Mouse (Mus musculus) heart, embryonic 16.5 days (tissue): ENCODE data around the gene Gm20388. TPM values are rescaled to one million over a fixed set of nuclear protein-coding genes. Genes with fewer than 3 reads are reported as not detected.

ENCODE experiments used
- ATAC-seq: fragments of 200-750 bp; cut with Nextera tagmentation; replicated peaks from 2 replicates; pipeline ENCODE4 v1.8.0; 2017; ENCODE audit warnings: moderate number of reproducible peaks; ENCODE audit not compliant: insufficient read depth, low FRiP score; ENCODE audit errors: extremely low read depth
- H3K27ac ChIP-seq: fragments of 300-500 bp; sonication (generic); 2 replicates; pipeline ENCODE4 v1.5.1; 2014; ENCODE audit warnings: mild to moderate bottlenecking, low read length, control low read depth, moderate library complexity
- H3K27me3 ChIP-seq: fragments of 300-500 bp; sonication (generic); 2 replicates; pipeline ENCODE4 v1.6.1; 2014; ENCODE audit warnings: low read length, mixed read lengths; ENCODE audit not compliant: control insufficient read depth, insufficient read depth
- H3K36me3 ChIP-seq: fragments of 300-500 bp; sonication (generic); 2 replicates; pipeline ENCODE4 v1.6.1; 2014; ENCODE audit not compliant: control insufficient read depth, insufficient read depth
- H3K4me1 ChIP-seq: fragments of 300-500 bp; sonication (generic); 2 replicates; pipeline ENCODE4 v1.6.1; 2014; ENCODE audit warnings: low read length, mixed read lengths; ENCODE audit not compliant: control insufficient read depth, insufficient read depth
- H3K4me2 ChIP-seq: fragments of 300-500 bp; sonication (generic); 2 replicates; pipeline ENCODE4 v1.6.1; 2014; ENCODE audit warnings: low read depth, mild to moderate bottlenecking, control low read depth, low read length
- H3K4me3 ChIP-seq: fragments of 300-500 bp; sonication (generic); 2 replicates; pipeline ENCODE4 v1.5.1; 2014; ENCODE audit warnings: mild to moderate bottlenecking, control low read depth, low read length
- H3K9ac ChIP-seq: fragments of 300-500 bp; sonication (generic); 2 replicates; pipeline ENCODE4 v1.6.1; 2014; ENCODE audit warnings: low read length, control low read depth
- H3K9me3 ChIP-seq: fragments of 300-500 bp; sonication (generic); replicated peaks from 2 replicates; pipeline ENCODE4 v1.6.1; 2016; ENCODE audit warnings: low read length; ENCODE audit not compliant: control insufficient read depth
- WGBS: fragments of 180-500 bp; shearing (Covaris S2); extraction: QIAGEN DNeasy Blood & Tissue Kit; methylation state at CpG from one replicate; pipeline ENCODE4 v1.1.7; 2014; 5-methylcytosine and 5-hydroxymethylcytosine counted together
- polyA plus RNA-seq: library from polyadenylated mRNA; unstranded; fragments of >200 nt; fragmentation: Nextera tagmentation; extraction: Ambion mirVana; gene quantifications from 2 replicates; pipeline ENCODE4 v1.2.1, GENCODE M21; 2015

Gm20388 gene
- polyA plus RNA-seq, 1 experiment from 2014 or later, result 4.5 TPM

DNA sequence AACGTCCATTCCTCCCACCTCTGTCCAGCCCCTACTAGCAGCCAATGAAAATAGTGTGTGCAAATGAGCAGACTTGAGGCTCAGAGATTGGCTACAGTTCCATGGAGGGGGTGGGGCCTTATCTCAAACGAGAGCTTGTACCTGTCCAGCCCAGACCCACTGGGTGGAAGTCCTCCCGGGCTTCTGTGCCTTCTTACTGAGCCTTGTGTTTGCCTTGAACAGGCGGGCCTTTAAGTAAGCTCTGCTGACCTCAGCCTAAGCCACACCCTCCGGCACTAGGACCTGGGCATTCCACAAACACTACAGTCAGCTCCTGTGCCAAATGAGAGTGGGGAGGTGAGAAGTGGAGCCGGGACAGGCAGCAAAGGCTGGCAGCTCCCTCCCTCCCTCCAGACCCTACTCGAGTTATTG is 2383.6 kb downstream of the Gm20388 start:
- H3K4me3 ChIP-seq, result peak overlapping the region; percentile 7; the same call in 1 of the 2 replicates
- peak overlapping the region; percentile 38; the same call in 1 of the 2 replicates for H3K9ac ChIP-seq
- peak; percentile 56 for ATAC-seq
- no peaks in the 10 kb centered on the region for H3K27me3 ChIP-seq
- peak overlapping the region; percentile 85 for H3K27ac ChIP-seq
- WGBS, result 7% methylated on average over 7 of the region's 7 CpGs
- peak overlapping the region; percentile 24; the same call in 1 of the 2 replicates for H3K4me2 ChIP-seq
- no peaks in the 10 kb centered on the region for H3K36me3 ChIP-seq
- peaks cover 88% of the 10 kb centered on the region for H3K4me1 ChIP-seq
- H3K9me3 ChIP-seq, result no peaks in the 10 kb centered on the region

DNA sequence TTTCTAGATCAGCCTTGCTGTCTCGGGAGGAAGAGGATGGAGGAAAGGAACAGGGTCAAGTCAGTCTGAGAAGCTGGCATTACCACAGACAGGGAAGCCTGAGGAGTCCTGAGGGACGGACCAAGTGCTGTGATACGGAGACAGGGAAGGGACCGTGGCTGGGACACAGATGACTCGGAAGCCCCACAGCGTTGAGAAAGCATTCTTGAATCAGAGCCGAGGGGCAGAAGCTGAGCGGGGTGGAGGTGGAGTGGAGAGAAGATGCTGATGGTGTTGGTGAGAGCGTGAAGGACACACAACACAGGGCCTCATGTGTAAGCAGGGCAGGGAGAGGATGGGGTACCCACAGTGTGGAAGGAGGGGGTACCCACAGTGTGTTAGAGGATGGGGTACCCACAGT is 2384.7 kb downstream of the Gm20388 start:
- H3K4me3 ChIP-seq, result no peak overlapping the region
- H3K9ac ChIP-seq, result peak overlapping the region; percentile 16; the same call in 1 of the 2 replicates
- peak overlapping the region; percentile 85 for H3K27ac ChIP-seq
- no peak overlapping the region for H3K4me2 ChIP-seq
- WGBS, result 39% methylated on average over 9 of the region's 9 CpGs
- peaks cover 91% of the 10 kb centered on the region for H3K4me1 ChIP-seq
- H3K9me3 ChIP-seq, result no peaks in the 10 kb centered on the region
- ATAC-seq, result no peak
- no peaks in the 10 kb centered on the region for H3K36me3 ChIP-seq
- H3K27me3 ChIP-seq, result no peaks in the 10 kb centered on the region

DNA sequence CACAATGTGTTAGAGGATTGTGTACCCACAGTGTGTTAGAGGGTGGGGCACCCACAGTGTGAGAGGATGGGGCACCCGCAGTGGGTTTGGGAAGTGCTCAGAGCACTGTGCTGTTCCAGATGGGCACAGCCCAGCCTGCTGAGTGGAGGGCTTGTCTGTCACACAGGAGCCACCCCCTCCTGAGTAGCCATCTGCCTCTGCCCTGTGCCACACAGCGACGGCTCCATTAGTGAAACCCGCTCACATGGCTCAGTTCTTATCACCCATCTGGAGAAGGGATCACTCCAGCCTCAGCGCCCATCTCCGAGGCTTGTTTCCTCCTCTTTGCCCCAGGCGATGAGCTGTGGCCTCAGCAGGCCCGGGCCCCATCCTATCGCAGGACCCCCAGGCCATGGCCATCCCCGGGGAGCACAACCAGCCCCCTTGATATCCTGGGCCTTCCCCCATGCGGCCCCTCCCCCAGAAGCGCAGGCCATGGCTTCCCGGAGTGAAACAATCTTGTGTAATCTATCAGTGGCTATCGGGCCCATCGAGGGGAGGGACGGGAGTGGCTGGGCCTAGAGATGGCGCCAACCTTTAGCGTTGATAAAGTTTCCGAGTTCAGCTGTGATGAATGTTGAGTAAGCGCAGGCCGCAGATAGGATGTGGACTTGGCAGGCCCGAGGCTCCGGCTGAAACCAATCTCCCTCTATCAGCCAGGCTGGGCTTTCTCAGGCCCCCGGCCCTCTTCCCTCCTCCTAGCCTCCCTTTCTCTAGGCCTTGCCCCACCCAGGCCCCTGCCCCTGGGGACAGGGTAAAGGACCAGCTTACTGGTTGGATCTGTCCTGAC is 2385.7 kb downstream of the Gm20388 start:
- Histone ChIP-seq H3K4me2 (peak overlapping the region; percentile 5; the same call in 1 of the 2 replicates), H3K4me1 (peaks cover 91% of the 10 kb centered on the region), H3K36me3 (no peaks in the 10 kb centered on the region), H3K27me3 (no peaks in the 10 kb centered on the region), H3K4me3 (no peak overlapping the region), H3K9me3 (no peaks in the 10 kb centered on the region), H3K9ac (peak overlapping the region; percentile 37), H3K27ac (peak overlapping the region; percentile 60)
- peak; percentile 24 for ATAC-seq
- 20% methylated on average over 24 of the region's 24 CpGs for WGBS

DNA sequence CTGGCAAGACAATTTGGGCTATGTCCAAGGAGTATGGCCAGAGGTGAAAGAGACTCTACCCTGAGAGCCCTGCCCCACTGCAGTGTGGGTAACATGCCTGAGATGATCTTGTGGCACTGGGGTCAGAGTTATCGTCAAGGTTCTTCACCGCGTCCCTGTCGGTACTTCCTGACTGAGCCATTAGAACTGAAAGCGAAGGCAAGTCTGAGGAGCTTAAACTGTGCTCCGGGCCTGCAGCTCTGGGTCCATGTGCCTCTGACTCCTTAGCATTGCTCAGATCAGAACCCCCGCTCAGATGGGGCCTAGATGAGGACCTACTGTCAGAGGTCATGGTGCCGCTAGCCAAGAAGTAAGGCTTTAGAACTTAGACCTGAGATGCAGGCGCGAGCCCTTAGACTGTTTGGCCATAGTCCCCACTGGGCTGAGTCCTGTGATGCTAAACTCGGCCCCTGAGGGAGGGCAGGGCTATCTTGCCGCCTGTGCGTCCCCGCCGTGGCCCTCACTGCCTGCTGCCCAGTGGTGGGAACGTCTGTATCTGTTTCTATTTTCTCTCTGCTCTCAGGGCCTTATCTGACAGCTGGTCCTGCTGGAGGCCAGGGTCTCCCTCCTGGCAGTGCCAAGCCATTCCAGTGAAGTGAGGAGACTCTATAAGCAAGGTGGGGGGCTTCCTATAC is 2389.1 kb downstream of the Gm20388 start:
- 29% methylated on average over 16 of the region's 16 CpGs for WGBS
- no peaks in the 10 kb centered on the region for H3K36me3 ChIP-seq
- peak; percentile 79 for ATAC-seq
- peak overlapping the region; percentile 95 for H3K27ac ChIP-seq
- no peak overlapping the region for H3K4me3 ChIP-seq
- H3K9ac ChIP-seq, result peak overlapping the region; percentile 28
- H3K4me2 ChIP-seq, result peak overlapping the region; percentile 22
- no peaks in the 10 kb centered on the region for H3K9me3 ChIP-seq
- no peaks in the 10 kb centered on the region for H3K27me3 ChIP-seq
- peaks cover 91% of the 10 kb centered on the region for H3K4me1 ChIP-seq

DNA sequence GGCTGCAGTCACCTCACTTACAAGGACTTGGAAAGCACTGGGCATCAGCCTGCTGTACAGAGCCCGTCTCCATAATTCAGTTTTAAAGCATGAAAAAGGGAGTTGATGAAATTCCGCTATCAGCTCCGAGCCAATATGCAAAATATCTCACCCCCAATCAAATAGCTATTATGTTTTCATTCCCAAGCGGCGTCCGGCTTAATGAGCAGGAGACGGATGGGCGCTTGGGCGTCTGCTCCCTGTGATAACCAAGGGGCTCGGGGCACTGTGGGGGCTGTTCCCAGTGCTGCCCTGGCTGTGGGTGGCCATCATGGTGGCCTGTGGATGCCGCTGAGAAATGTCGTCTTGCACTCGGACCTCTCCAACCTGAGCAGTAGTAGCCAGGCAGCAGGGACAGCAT is 2390.4 kb downstream of the Gm20388 start:
- 71% methylated on average over 13 of the region's 13 CpGs for WGBS

DNA sequence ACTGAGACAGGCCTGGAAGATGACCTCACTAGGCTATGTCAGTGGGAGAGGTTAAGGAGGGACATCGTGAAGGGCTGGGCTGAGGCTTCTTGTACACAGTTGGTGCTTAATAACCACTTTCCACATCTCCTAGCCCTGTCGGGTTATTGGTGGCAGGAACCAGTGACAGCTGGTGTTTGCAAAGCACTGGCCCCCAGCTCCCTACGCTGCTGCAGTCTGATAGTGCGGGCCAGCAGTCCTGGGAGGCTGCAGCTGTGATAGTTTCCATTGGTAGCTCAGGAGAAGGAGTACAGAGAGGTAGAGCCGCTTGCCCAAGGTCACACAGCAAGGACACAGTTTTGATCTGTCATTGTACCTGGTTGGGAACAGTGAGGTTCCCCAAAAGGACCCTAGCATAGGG is 2391.2 kb downstream of the Gm20388 start:
- 59% methylated on average over 5 of the region's 5 CpGs for WGBS
- H3K9me3 ChIP-seq, result no peaks in the 10 kb centered on the region
- no peaks in the 10 kb centered on the region for H3K27me3 ChIP-seq
- H3K36me3 ChIP-seq, result no peaks in the 10 kb centered on the region
- 0 out of 2 replicates have a peak overlapping the region, but pooled peaks have one; percentile 15 for H3K27ac ChIP-seq
- H3K4me3 ChIP-seq, result no peak overlapping the region
- H3K4me2 ChIP-seq, result no peak overlapping the region
- peak overlapping the region; percentile 48 for H3K9ac ChIP-seq
- no peak for ATAC-seq
- H3K4me1 ChIP-seq, result peaks cover 70% of the 10 kb centered on the region

More for the DNA sequence above, 2390.4 kb downstream of the Gm20388 start:
- Histone ChIP-seq H3K4me1 (peaks cover 78% of the 10 kb centered on the region), H3K9ac (peak overlapping the region; percentile 9; the same call in 1 of the 2 replicates), H3K4me3 (no peak overlapping the region), H3K36me3 (no peaks in the 10 kb centered on the region), H3K27me3 (no peaks in the 10 kb centered on the region), H3K27ac (peak overlapping the region; percentile 95), H3K9me3 (no peaks in the 10 kb centered on the region), H3K4me2 (no peak overlapping the region; the same call in 1 of the 2 replicates)
- no peak for ATAC-seq

DNA sequence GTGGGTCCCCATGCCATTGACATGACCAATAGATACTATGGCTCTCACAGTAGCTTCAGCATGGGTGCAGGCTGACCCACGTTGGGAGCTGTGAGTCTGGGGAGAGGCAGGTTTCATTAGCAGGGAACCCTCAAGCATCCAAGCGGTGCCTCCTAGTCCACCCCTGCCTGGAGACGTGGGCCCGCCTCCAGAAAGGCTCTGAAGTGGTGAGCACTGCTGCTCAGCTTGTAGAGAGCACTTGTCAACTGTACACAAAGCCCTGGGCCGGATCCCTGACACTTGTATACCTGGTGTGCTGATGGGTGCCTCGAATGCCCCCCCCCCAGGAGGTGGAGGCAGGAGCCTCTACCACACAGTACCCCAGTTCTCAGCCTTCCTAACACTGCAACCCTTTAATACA is 2392.8 kb downstream of the Gm20388 start:
- ATAC-seq, result no peak
- no peak overlapping the region for H3K27ac ChIP-seq
- H3K9ac ChIP-seq, result no peak overlapping the region
- H3K4me2 ChIP-seq, result no peak overlapping the region
- H3K4me1 ChIP-seq, result peaks cover 54% of the 10 kb centered on the region
- H3K27me3 ChIP-seq, result no peaks in the 10 kb centered on the region
- H3K4me3 ChIP-seq, result no peak overlapping the region
- no peaks in the 10 kb centered on the region for H3K9me3 ChIP-seq
- 32% methylated on average over 6 of the region's 6 CpGs for WGBS
- H3K36me3 ChIP-seq, result peaks cover 6% of the 10 kb centered on the region; the same call in 1 of the 2 replicates

DNA sequence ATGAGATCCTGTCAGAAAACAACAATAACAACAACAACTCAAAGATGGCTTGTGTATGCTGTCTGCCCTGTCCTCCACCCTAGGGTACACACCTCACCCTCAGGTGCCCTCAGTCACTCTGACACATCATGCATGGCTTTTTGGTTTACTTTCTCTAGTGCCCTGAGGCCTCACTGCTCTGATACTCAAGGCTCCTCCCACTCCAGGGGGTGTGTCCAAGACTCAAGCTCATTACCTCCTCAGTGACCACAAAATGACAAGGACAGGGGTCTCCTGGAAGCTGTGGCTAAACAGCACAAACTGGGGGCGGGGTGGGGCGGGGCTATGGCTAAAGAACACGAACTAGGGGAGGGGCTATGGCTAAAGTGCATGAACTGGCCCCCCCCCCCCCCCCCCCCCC is 2393.4 kb downstream of the Gm20388 start:
- Histone ChIP-seq H3K27me3 (no peaks in the 10 kb centered on the region), H3K4me3 (no peak overlapping the region), H3K9ac (no peak overlapping the region), H3K4me2 (no peak overlapping the region), H3K9me3 (no peaks in the 10 kb centered on the region), H3K27ac (no peak overlapping the region), H3K4me1 (peaks cover 52% of the 10 kb centered on the region), H3K36me3 (peaks cover 6% of the 10 kb centered on the region; the same call in 1 of the 2 replicates)
- 36% methylated on average over 3 of the region's 3 CpGs for WGBS
- no peak for ATAC-seq
